Mouse (Mus musculus) CD4-positive naive resting alpha-beta T cell, adult 76 days (primary cell): ENCODE data around the gene Gm43518. TPM values are rescaled to one million over a fixed set of nuclear protein-coding genes. Genes with fewer than 3 reads are reported as not detected.

Experiments
- total RNA-seq: library from RNA; stranded (reverse); gene quantifications from one replicate; pipeline ENCODE4 v1.2.4, GENCODE M21; 2023

Gm43518 gene
- total RNA-seq: not detected

GRCm38 (mm10) chr5:123927118-123927517, at the start of gene Gm43518:
Gene Gm43518, plus strand, starts transcription at chr5:123927418.

GRCm38 (mm10) chr5:123879928-123880327, 47.3 kb upstream of the Gm43518 start, which contains the start of gene Hcar1:
Gene Hcar1, minus strand, starts transcription at chr5:123880020.

GRCm38 (mm10) chr5:123906976-123907630, 20.1 kb upstream of the Gm43518 start, which contains the start of gene Denr:
Gene Denr, plus strand, starts transcription at chr5:123907175.

GRCm38 (mm10) chr5:123930508-123930989, 3.3 kb downstream of the Gm43518 start, which contains the start of gene Ccdc62:
Gene Ccdc62, plus strand, starts transcription at chr5:123930679.

GRCm38 (mm10) chr5:123973299-123974178, 46.3 kb downstream of the Gm43518 start, which contains the start of gene Hip1r:
Gene Hip1r, plus strand, starts transcription at chr5:123973628.

Other genes with a start within 250 kb of the Gm43518 start
- 120 TPM for gene Clip1, start 242.8 kb upstream of the Gm43518 start, total RNA-seq
- gene Zcchc8, start 206.3 kb upstream of the Gm43518 start, total RNA-seq: 71.2 TPM
- 265 TPM for gene Rsrc2, start 178.0 kb upstream of the Gm43518 start, total RNA-seq
- gene Kntc1, start 177.7 kb upstream of the Gm43518 start, total RNA-seq: 1.8 TPM
- gene Hcar2, start 61.9 kb upstream of the Gm43518 start, total RNA-seq: 1.4 TPM
- gene Hcar1, start 47.4 kb upstream of the Gm43518 start, total RNA-seq: not detected
- 33.9 TPM for gene Denr, start 20.2 kb upstream of the Gm43518 start, total RNA-seq
- 4.3 TPM for gene Ccdc62, start 3.3 kb downstream of the Gm43518 start, total RNA-seq
- 31.8 TPM for gene Hip1r, start 46.2 kb downstream of the Gm43518 start, total RNA-seq
- 1,721 TPM for gene Vps37b, start 104.9 kb downstream of the Gm43518 start, total RNA-seq
- gene Abcb9, start 168.4 kb downstream of the Gm43518 start, total RNA-seq: 25.2 TPM
- gene Ogfod2, start 184.9 kb downstream of the Gm43518 start, total RNA-seq: 21.0 TPM
- gene Arl6ip4, start 188.7 kb downstream of the Gm43518 start, total RNA-seq: 35.2 TPM